8 mouse cellular contexts compared by ENCODE assay signal in the genomic region with DNA sequence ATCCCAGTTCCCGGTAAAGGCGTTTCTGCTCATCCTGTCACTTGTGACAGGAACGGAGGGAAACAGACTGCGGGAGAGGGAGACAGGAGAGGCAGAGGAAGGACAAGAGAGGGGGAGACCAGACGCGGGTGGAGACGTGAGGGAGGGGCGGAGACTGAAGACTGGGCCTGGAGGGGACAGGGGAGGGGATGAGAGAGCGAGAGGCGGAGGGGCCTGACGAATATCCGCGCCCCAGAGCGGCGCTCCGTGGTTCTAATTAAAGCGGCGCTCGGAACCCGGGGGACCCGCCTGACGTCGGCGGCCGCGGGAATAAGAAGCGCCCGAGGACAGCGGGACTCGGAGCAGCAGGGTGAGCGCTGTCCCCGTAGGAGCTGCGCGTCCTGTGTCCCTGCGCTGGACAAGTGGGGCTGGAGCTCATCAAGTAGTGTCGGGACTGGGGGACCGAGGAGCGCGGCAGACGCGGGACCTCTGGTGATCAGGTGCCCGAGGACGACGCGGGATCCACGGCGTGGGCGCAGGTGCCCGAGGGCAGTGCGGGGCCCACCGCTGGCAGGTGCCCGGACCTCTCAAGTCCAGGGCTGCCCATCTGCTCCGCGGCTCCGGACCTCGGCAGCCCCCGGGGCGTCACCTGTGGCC. TPM values are rescaled to one million over a fixed set of nuclear protein-coding genes. Genes with fewer than 3 reads are reported as not detected.
DNase-seq lines count a peak whose midpoint lies in the region; ATAC-seq and TF ChIP-seq lines count a peak whose summit lies in the region.

Gene Alkal2 (plus strand): TSS at position 337 of the 636 bp plus-strand sequence.

- DNase-seq in layer of hippocampus, postnatal 10 days (ENCODE audit: low spot score in 2 of 2), result peak; percentile 21 to 47
- no peak for DNase-seq in layer of hippocampus, adult 11-12 months (ENCODE audit: low spot score)
- DNase-seq in brain, adult 2 months (ENCODE audit: low read depth, low spot score), result peak; percentile 24
- peak; percentile 49 for DNase-seq in gastrocnemius, adult 2 months
- peak; percentile 38 for DNase-seq in mesoderm, embryonic 11.5 days (ENCODE audit: low read depth, low spot score)
- no peak for DNase-seq in B cell, adult 2 months
- DNase-seq in MN1 (ENCODE audit: low spot score), result no peak

- H3K36me3 ChIP-seq in hindbrain, embryonic 16.5 days (ENCODE audit: control insufficient read depth, insufficient read depth, low read length), result no peaks in the 10 kb centered on the region

- H3K27me3 ChIP-seq in hindbrain, embryonic 16.5 days (replicated peaks; ENCODE audit: control insufficient read depth, insufficient read depth, low read length), result peaks cover 27% of the 10 kb centered on the region

- H3K9me3 ChIP-seq in hindbrain, embryonic 16.5 days (ENCODE audit: control insufficient read depth, low read length), result no peaks in the 10 kb centered on the region

- no peak for TF ChIP-seq CTCF in gastrocnemius, adult 2 months (IDR thresholded peaks at IDR 0.05)

- H3K4me3 ChIP-seq in gastrocnemius, adult 2 months, result peak within 1 kb of the TSS; percentile 67
- peak within 1 kb of the TSS; percentile 63 for H3K4me3 ChIP-seq in hindbrain, embryonic 16.5 days (ENCODE audit: low read length)

- peaks cover 13% of the 10 kb centered on the region; the same call in 1 of the 2 replicates for H3K4me1 ChIP-seq in hindbrain, embryonic 16.5 days (ENCODE audit: control insufficient read depth, insufficient read depth, low read depth, low read length)

- WGBS in hindbrain, embryonic 16.5 days, result under 1% methylated on average over 57 of the region's 58 CpGs

- intact Hi-C loops in gastrocnemius, adult 2 months (cut with DNase I), result no loop called here

- peak within 1 kb of the TSS; percentile 62 for H3K9ac ChIP-seq in hindbrain, embryonic 16.5 days (ENCODE audit: low read depth, low read length)

- H3K27ac ChIP-seq in gastrocnemius, adult 2 months, result peak within 1 kb of the TSS; percentile 57
- no peak within 1 kb of the TSS for H3K27ac ChIP-seq in hindbrain, embryonic 16.5 days (ENCODE audit: low read depth, low read length)

- ATAC-seq in hindbrain, embryonic 16.5 days, result peak; percentile 63

- H3K4me2 ChIP-seq in hindbrain, embryonic 16.5 days (ENCODE audit: low read length), result peak within 1 kb of the TSS; percentile 100

RNA-seq across cellular contexts. Expression of gene Alkal2, which starts in this region (rescaled TPM):
- total RNA-seq in layer of hippocampus, postnatal 10 days (2021), result 1 to 10 TPM; 3.5 to 5.2 TPM
- total RNA-seq in gastrocnemius, adult 2 months (2021), result 1 to 10 TPM in 1 of 2 experiments, under 1 TPM in 1; 0.59 to 1.6 TPM
- polyA plus RNA-seq in hindbrain, embryonic 16.5 days (2015; fragmentation: Nextera tagmentation; extraction: Ambion mirVana), result 0.80 and 0.84 TPM in 2 replicates

Comparison
In these comparisons a context has a peak if more than half of its experiments do, and no peak if none do; other contexts are left out.
1. DNase-seq: peak in layer of hippocampus, postnatal 10 days (2 of 2), brain, adult 2 months (single experiment), gastrocnemius, adult 2 months (single experiment) and mesoderm, embryonic 11.5 days (single experiment); none in layer of hippocampus, adult 11-12 months (single experiment), B cell, adult 2 months (0 of 2) and MN1 (single experiment).
2. Peak in ATAC-seq, H3K4me3 ChIP-seq, H3K9ac ChIP-seq and H3K4me2 ChIP-seq in hindbrain, embryonic 16.5 days; RNA of the gene not detected or under 1 TPM.